Mouse (Mus musculus) spleen, postnatal 14 days (tissue): ENCODE results near the gene Snrnp35.
"Not testable (repeated sequence)": the region's sequence is repeated elsewhere in the genome, so short reads cannot be mapped to it uniquely, and the experiment has no call there.

Source experiments
- DNase-seq, 2 experiments: peaks; one replicate each; pipeline ENCODE4 v3.0.0; 2021 to 2022; ENCODE audit warnings: low spot score in 2 of 2

Snrnp35 gene

GRCm38 (mm10) chr5:124482966-124483654 lies at the start of gene Snrnp35:
Snrnp35 (plus strand) TSS chr5:124483134.
- peak; percentile 79 to 80 for DNase-seq

GRCm38 (mm10) chr5:124438229-124438628 lies 44.7 kb upstream of the Snrnp35 start:
- peak in 1 of 2 experiments; percentile 35 for DNase-seq

- no peak for DNase-seq
These were observed 44.2 kb upstream of the Snrnp35 start for GRCm38 (mm10) chr5:124438746-124439145.

GRCm38 (mm10) chr5:124439447-124440093 lies 43.4 kb upstream of the Snrnp35 start, which contains the start of gene Kmt5a:
Kmt5a (plus strand) TSS chr5:124439930.
- DNase-seq, result peak; percentile 90 to 92

GRCm38 (mm10) chr5:124440094-124440701 lies 42.7 kb upstream of the Snrnp35 start:
- DNase-seq, result peak; percentile 44 to 52

- no peak for DNase-seq
These were observed 40.3 kb upstream of the Snrnp35 start for GRCm38 (mm10) chr5:124442628-124443027.

GRCm38 (mm10) chr5:124444208-124444607 lies 38.7 kb upstream of the Snrnp35 start:
- DNase-seq, result no peak

- DNase-seq, result peak; percentile 56 to 69
These were observed 38.0 kb upstream of the Snrnp35 start for GRCm38 (mm10) chr5:124444661-124445561.

- peak; percentile 46 to 53 for DNase-seq
These were observed 37.2 kb upstream of the Snrnp35 start for GRCm38 (mm10) chr5:124445621-124446293.

GRCm38 (mm10) chr5:124446301-124446881 lies 36.5 kb upstream of the Snrnp35 start:
- DNase-seq, result peak; percentile 29 to 36

- no peak for DNase-seq
These were observed 33.4 kb upstream of the Snrnp35 start for GRCm38 (mm10) chr5:124449494-124449893.

- DNase-seq, result no peak
These were observed 32.9 kb upstream of the Snrnp35 start for GRCm38 (mm10) chr5:124450051-124450450.

GRCm38 (mm10) chr5:124450641-124451340 lies 32.1 kb upstream of the Snrnp35 start:
- no peak for DNase-seq

GRCm38 (mm10) chr5:124452494-124453228 lies 30.3 kb upstream of the Snrnp35 start:
- DNase-seq, result no peak

GRCm38 (mm10) chr5:124453339-124454081 lies 29.4 kb upstream of the Snrnp35 start:
- no peak for DNase-seq

GRCm38 (mm10) chr5:124454082-124454419 lies 28.9 kb upstream of the Snrnp35 start:
- DNase-seq, result no peak

- no peak for DNase-seq
These were observed 26.2 kb upstream of the Snrnp35 start for GRCm38 (mm10) chr5:124456762-124457161.

- DNase-seq, result not testable (repeated sequence)
These were observed 22.0 kb upstream of the Snrnp35 start for GRCm38 (mm10) chr5:124460922-124461321.
